Mouse (Mus musculus) ES-E14 (cell line): ENCODE measurements around the gene Ptprh. TPM values are rescaled to one million over a fixed set of nuclear protein-coding genes. Genes with fewer than 3 reads are reported as not detected.

Experiments used
- DNase-seq: peaks from one replicate; pipeline ENCODE4 v3.0.0-alpha.2; 2013; ENCODE audit warnings: low read depth, low spot score
- H3K27ac ChIP-seq: 2 replicates; pipeline ENCODE4 v1.5.1; 2012; ENCODE audit warnings: low read depth, mild to moderate bottlenecking, low read length, moderate library complexity, mixed read lengths; ENCODE audit not compliant: poor library complexity, insufficient read depth, severe bottlenecking
- H3K36me3 ChIP-seq: 2 replicates; pipeline ENCODE4 v1.6.1; 2012; ENCODE audit warnings: mild to moderate bottlenecking, low read length, moderate library complexity, mixed read lengths; ENCODE audit not compliant: control insufficient read depth, poor library complexity, insufficient read depth, severe bottlenecking
- H3K4me1 ChIP-seq, 2 experiments: fragments of 150-350 bp in 1 of 2; sonication (generic) in 1 of 2; 2 replicates each; pipeline ENCODE4 v1.6.1; 2012; ENCODE audit warnings: low read length in 2 of 2, mild to moderate bottlenecking in 1 of 2, mixed read lengths in 1 of 2; ENCODE audit not compliant: control insufficient read depth in 2 of 2, insufficient read depth in 2 of 2, poor library complexity in 1 of 2
- H3K4me3 ChIP-seq, 2 experiments: fragments of 150-350 bp in 1 of 2; sonication (generic) in 1 of 2; 2 replicates each; pipeline ENCODE4 v1.5.1; 2012; ENCODE audit warnings: low read length in 2 of 2, low read depth in 1 of 2, mild to moderate bottlenecking in 1 of 2, mixed read lengths in 1 of 2; ENCODE audit not compliant: insufficient read depth in 1 of 2, poor library complexity in 1 of 2, severe bottlenecking in 1 of 2
- H3K9ac ChIP-seq: 2 replicates; pipeline ENCODE4 v1.6.1; 2012; ENCODE audit warnings: low read depth, mild to moderate bottlenecking, low read length, mixed read lengths; ENCODE audit not compliant: poor library complexity, insufficient read depth, severe bottlenecking
- H3K9me3 ChIP-seq: fragments of 150-350 bp; sonication (generic); 2 replicates; pipeline ENCODE4 v1.6.1; 2012; ENCODE audit warnings: low read depth, mild to moderate bottlenecking, low read length; ENCODE audit not compliant: control insufficient read depth, insufficient read depth
- CHD2 ChIP-seq: IDR thresholded peaks from 2 replicates; pipeline ENCODE4 v1.6.1; 2014; ENCODE audit warnings: mild to moderate bottlenecking, low read depth, low read length, inconsistent platforms
- HCFC1 ChIP-seq: IDR thresholded peaks from 2 replicates; pipeline ENCODE4 v1.6.1; 2012; ENCODE audit warnings: low read length, inconsistent platforms, borderline replicate concordance; ENCODE audit not compliant: insufficient read depth
- MAFK ChIP-seq: IDR thresholded peaks from 2 replicates; pipeline ENCODE4 v1.6.1; 2014; ENCODE audit warnings: mild to moderate bottlenecking, low read depth, low read length, inconsistent platforms; ENCODE audit not compliant: insufficient read depth
- ZC3H11A ChIP-seq: IDR thresholded peaks from 2 replicates; pipeline ENCODE4 v1.6.1; 2012; ENCODE audit warnings: low read depth, mild to moderate bottlenecking, inconsistent platforms, low read length, borderline replicate concordance
- ZNF384 ChIP-seq: IDR thresholded peaks from 2 replicates; pipeline ENCODE4 v1.6.1; 2012; ENCODE audit warnings: low read depth, low read length, inconsistent platforms
- in situ Hi-C, 2 experiments: fragments of 600-800 bp; cut with MboI; formaldehyde crosslinking; loops; one replicate each; pipeline ENCODE4 v1.15.1; 2025; ENCODE audit warnings: low sequenced_read_pairs in 2 of 2, inconsistent platforms in 1 of 2; ENCODE audit not compliant: unreplicated experiment in 2 of 2
- total RNA-seq: library from RNA; depleted of rRNA; stranded (reverse); fragments of 300-350 nt; gene quantifications from 2 replicates; pipeline ENCODE4 v1.2.3, GENCODE M21; 2012

Gene Ptprh
- total RNA-seq, 1 experiment: 0.18 TPM

GRCm38 (mm10) chr7:4509863-4510608, 93.8 kb downstream of the Ptprh start:
- Histone ChIP-seq H3K4me3 (peak overlapping the region; percentile 5 to 26; a peak in 2 of 4 replicates), H3K9me3 (no peaks in the 10 kb centered on the region), H3K36me3 (no peaks in the 10 kb centered on the region), H3K27ac (no peak overlapping the region), H3K9ac (peak overlapping the region; percentile 57; the same call in 1 of the 2 replicates), H3K4me1 (peaks cover 0 to 19% of the 10 kb centered on the region in 2 experiments; a peak in 2 of 4 replicates)
- in situ Hi-C loops: no loop called here
- peak; percentile 84 for DNase-seq
- TF ChIP-seq ZC3H11A (no peak), MAFK (no peak), CHD2 (no peak), HCFC1 (no peak), ZNF384 (no peak)

GRCm38 (mm10) chr7:4508739-4509116, 95.1 kb downstream of the Ptprh start:
- no peak for DNase-seq
- TF ChIP-seq MAFK: no peak
- no peak for TF ChIP-seq ZNF384
- TF ChIP-seq HCFC1: no peak
- TF ChIP-seq ZC3H11A: no peak
- TF ChIP-seq CHD2: no peak
- Histone ChIP-seq H3K4me3 (no peak overlapping the region), H3K27ac (no peak overlapping the region), H3K9me3 (no peaks in the 10 kb centered on the region), H3K4me1 (peaks cover 0 to 15% of the 10 kb centered on the region in 2 experiments; a peak in 2 of 4 replicates), H3K36me3 (no peaks in the 10 kb centered on the region), H3K9ac (no peak overlapping the region; the same call in 1 of the 2 replicates)
- in situ Hi-C loops: no loop called here

GRCm38 (mm10) chr7:4508062-4508738, 95.6 kb downstream of the Ptprh start:
- no peak overlapping the region for H3K27ac ChIP-seq
- in situ Hi-C loops: no loop called here
- H3K9ac ChIP-seq: no peak overlapping the region; the same call in 1 of the 2 replicates
- TF ChIP-seq MAFK (no peak), ZC3H11A (no peak)
- peaks cover 0 to 14% of the 10 kb centered on the region in 2 experiments; a peak in 2 of 4 replicates for H3K4me1 ChIP-seq
- H3K36me3 ChIP-seq: no peaks in the 10 kb centered on the region
- H3K4me3 ChIP-seq: peak overlapping the region in 1 of 2 experiments; percentile 41; a peak in 1 of 4 replicates
- no peaks in the 10 kb centered on the region for H3K9me3 ChIP-seq
- DNase-seq: no peak

GRCm38 (mm10) chr7:4507220-4507619, 96.6 kb downstream of the Ptprh start:
- no peak overlapping the region for H3K27ac ChIP-seq
- no peak for DNase-seq
- no peak overlapping the region for H3K4me3 ChIP-seq
- in situ Hi-C loops: no loop called here
- peaks cover 0 to 14% of the 10 kb centered on the region in 2 experiments; a peak in 2 of 4 replicates for H3K4me1 ChIP-seq
- H3K9me3 ChIP-seq: no peaks in the 10 kb centered on the region
- no peaks in the 10 kb centered on the region for H3K36me3 ChIP-seq
- no peak overlapping the region for H3K9ac ChIP-seq
- no peak for TF ChIP-seq MAFK
- TF ChIP-seq CHD2: no peak
- no peak for TF ChIP-seq ZC3H11A
- TF ChIP-seq HCFC1: no peak
- TF ChIP-seq ZNF384: no peak
